24 mouse cellular contexts compared by ENCODE assay signal in genomic region chr5:33458132-33458622, GRCm38 (mm10). TPM values are rescaled to one million over a fixed set of nuclear protein-coding genes. Genes with fewer than 3 reads are reported as not detected.
"Had no signal": no experiment of that assay in that cellular context is flagged by ENCODE, and none has a peak within 500 bp of the region (broad histone marks: within the 10 kb centered on the region; RNA-seq: fewer than 3 reads in every experiment).

No protein-coding gene starts in this region.

- H3K27ac ChIP-seq: limb, embryonic 12.5 days; limb, embryonic 15.5 days; liver, embryonic 14.5 days; macrophage had no signal

- H3K9me3 ChIP-seq: limb, embryonic 12.5 days; limb, embryonic 15.5 days had no signal

- DNase-seq: kidney, postnatal 14 days; kidney, postnatal 4 days; left cerebral cortex, postnatal 4 days; liver, postnatal 0 days; lung, embryonic 14.5 days; midbrain, embryonic 14.5 days; thymus, adult 18-20 months; thymus, postnatal 36 days had no signal

- ATAC-seq: liver, postnatal 0 days; lung, postnatal 0 days had no signal

- H3K36me3 ChIP-seq: limb, embryonic 12.5 days; limb, embryonic 15.5 days had no signal

- H3K4me2 ChIP-seq: limb, embryonic 12.5 days; limb, embryonic 15.5 days; liver, embryonic 11.5 days; lung, embryonic 14.5 days had no signal

- H3K4me3 ChIP-seq: limb, embryonic 12.5 days; limb, embryonic 15.5 days had no signal

- H3K4me1 ChIP-seq: limb, embryonic 15.5 days had no signal

- H3K27me3 ChIP-seq: limb, embryonic 15.5 days had no signal

- H3K9ac ChIP-seq: limb, embryonic 12.5 days; limb, embryonic 15.5 days; liver, embryonic 14.5 days; liver, postnatal 0 days; lung, embryonic 14.5 days had no signal

RNA-seq across cellular contexts. Expression of gene Nkx1-1, which starts 24.4 kb away (rescaled TPM):
- total RNA-seq: layer of hippocampus, adult 18-20 months; layer of hippocampus, postnatal 14 days; left cerebral cortex, adult 8-10 months; left cerebral cortex, postnatal 14 days; left cerebral cortex, postnatal 4 days; megakaryocyte, adult 5-6 weeks had no signal
- polyA plus RNA-seq: limb, embryonic 12.5 days; limb, embryonic 15.5 days; liver, embryonic 11.5 days; liver, embryonic 14.5 days; liver, postnatal 0 days; lung, embryonic 14.5 days; lung, postnatal 0 days; macrophage; midbrain, postnatal 0 days; small intestine, adult 2 months; spleen, adult 2 months; stomach, embryonic 16.5 days; urinary bladder, adult 2 months had no signal
